Mouse (Mus musculus) thymus, adult 2 months (tissue): ENCODE results near the gene Tmem37.

Experiments used
- CTCF ChIP-seq: fragments of 200-500 bp; IDR thresholded peaks from 2 replicates; pipeline ENCODE4 v1.5.1; 2012; ENCODE audit warnings: mild to moderate bottlenecking, control low read depth, low read length, moderate library complexity, borderline replicate concordance; ENCODE audit not compliant: control insufficient read depth, poor library complexity, insufficient read depth; ENCODE audit errors: extremely low read depth
- POLR2A ChIP-seq: fragments of 200-500 bp; IDR thresholded peaks from 2 replicates; pipeline ENCODE4 v1.6.1; 2012; ENCODE audit warnings: mild to moderate bottlenecking, low read length, control low read depth, moderate library complexity; ENCODE audit not compliant: control insufficient read depth, poor library complexity, insufficient read depth; ENCODE audit errors: extremely low read depth

GRCm38 (mm10) chr1:120085696-120086095 lies 11.8 kb upstream of the Tmem37 start:
- TF ChIP-seq POLR2A, result no peak
- TF ChIP-seq CTCF, result no peak
